Mouse (Mus musculus) midbrain, embryonic 15.5 days (tissue): ENCODE measurements at regions not wholly inside any gene's neighbourhood (a gene's known extent, or its start where the extent isn't known, plus 50 kb on each side); places are given as distances from the start of the nearest gene placed in this dataset.

Source experiments
- ATAC-seq: fragments of 200-750 bp; cut with Nextera tagmentation; replicated peaks from 2 replicates; pipeline ENCODE4 v1.8.0; 2017; ENCODE audit warnings: moderate TSS enrichment
- H3K27ac ChIP-seq: fragments of 300-500 bp; sonication (generic); 2 replicates; pipeline ENCODE4 v1.5.1; 2015; ENCODE audit warnings: mild to moderate bottlenecking, inconsistent platforms
- H3K27me3 ChIP-seq: fragments of 300-500 bp; sonication (generic); replicated peaks from 2 replicates; pipeline ENCODE4 v1.6.1; 2015; ENCODE audit warnings: inconsistent platforms
- H3K36me3 ChIP-seq: fragments of 300-500 bp; sonication (generic); replicated peaks from 2 replicates; pipeline ENCODE4 v1.6.1; 2015; ENCODE audit warnings: inconsistent platforms
- H3K4me1 ChIP-seq: fragments of 300-500 bp; sonication (generic); 2 replicates; pipeline ENCODE4 v1.6.1; 2015; ENCODE audit warnings: inconsistent platforms
- H3K4me2 ChIP-seq: fragments of 300-500 bp; sonication (generic); 2 replicates; pipeline ENCODE4 v1.6.1; 2015; ENCODE audit warnings: inconsistent platforms, mild to moderate bottlenecking, moderate library complexity
- H3K4me3 ChIP-seq: fragments of 300-500 bp; sonication (generic); 2 replicates; pipeline ENCODE4 v1.5.1; 2015; ENCODE audit warnings: mild to moderate bottlenecking, inconsistent platforms
- H3K9ac ChIP-seq: fragments of 300-500 bp; sonication (generic); 2 replicates; pipeline ENCODE4 v1.6.1; 2015; ENCODE audit warnings: mild to moderate bottlenecking, inconsistent platforms
- H3K9me3 ChIP-seq: fragments of 300-500 bp; sonication (generic); 2 replicates; pipeline ENCODE4 v1.6.1; 2016; ENCODE audit warnings: inconsistent platforms
- WGBS: fragments of 180-500 bp; shearing (Covaris S2); methylation state at CpG from one replicate; pipeline ENCODE4 v1.1.7; 2015; ENCODE audit warnings: mixed read lengths; 5-methylcytosine and 5-hydroxymethylcytosine counted together

DNA sequence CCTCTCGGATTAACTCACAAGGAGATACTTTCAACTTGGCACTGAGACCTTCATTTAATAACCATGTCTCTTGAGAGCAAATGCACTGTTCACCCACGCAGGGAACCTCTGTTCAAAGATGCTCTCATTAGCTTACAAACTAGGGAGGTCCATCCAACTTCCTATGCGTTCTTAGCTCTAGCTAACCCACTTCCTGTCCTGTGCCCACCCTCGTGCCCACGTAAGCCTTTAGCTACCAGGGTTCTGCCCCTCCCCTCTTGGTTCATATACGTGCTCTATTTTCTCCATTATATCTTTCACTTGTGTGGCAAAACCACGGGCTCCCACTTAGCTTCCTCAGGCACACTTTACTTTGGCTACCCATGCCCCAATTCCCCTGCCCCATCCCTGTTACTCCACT, 53.4 kb upstream of the Ppp2r5c start:
- Histone ChIP-seq H3K27me3 (no peaks in the 10 kb centered on the region), H3K4me3 (no peak overlapping the region), H3K9ac (no peak overlapping the region), H3K9me3 (no peaks in the 10 kb centered on the region), H3K4me1 (no peaks in the 10 kb centered on the region), H3K4me2 (no peak overlapping the region), H3K36me3 (no peaks in the 10 kb centered on the region), H3K27ac (no peak overlapping the region)
- 86% methylated on average over 7 of the region's 7 CpGs for WGBS
- ATAC-seq: no peak
